Mouse (Mus musculus) lung, embryonic 14.5 days (tissue): ENCODE data around the gene Glt1d1. TPM values are rescaled to one million over a fixed set of nuclear protein-coding genes. Genes with fewer than 3 reads are reported as not detected.
A peak's percentile ranks its signal among the peaks of the same experiment; 100 is the strongest.
"Not testable (repeated sequence)": the region's sequence is repeated elsewhere in the genome, so short reads cannot be mapped to it uniquely, and the experiment has no call there.

Experiments
- ATAC-seq: fragments of 200-750 bp; cut with Nextera tagmentation; 2 replicates; pipeline ENCODE4 v1.8.0; 2017; ENCODE audit warnings: mild to moderate bottlenecking, moderate TSS enrichment, moderate library complexity; ENCODE audit not compliant: insufficient read depth
- DNase-seq: peaks from one replicate; pipeline ENCODE4 v3.0.0-alpha.2; 2015
- H3K27ac ChIP-seq: fragments of 300-500 bp; sonication (generic); 2 replicates; pipeline ENCODE4 v1.5.1; 2014; ENCODE audit warnings: low read depth, mild to moderate bottlenecking, moderate library complexity
- H3K27me3 ChIP-seq: fragments of 300-500 bp; sonication (generic); 2 replicates; pipeline ENCODE4 v1.6.1; 2014; ENCODE audit warnings: low read length, control low read depth; ENCODE audit not compliant: insufficient read depth
- H3K36me3 ChIP-seq: fragments of 300-500 bp; sonication (generic); 2 replicates; pipeline ENCODE4 v1.6.1; 2014; ENCODE audit warnings: control low read depth; ENCODE audit not compliant: insufficient read depth
- H3K4me1 ChIP-seq: fragments of 300-500 bp; sonication (generic); 2 replicates; pipeline ENCODE4 v1.6.1; 2014; ENCODE audit warnings: antibody characterized with exemption, control low read depth; ENCODE audit not compliant: insufficient read depth
- H3K4me2 ChIP-seq: fragments of 300-500 bp; sonication (generic); 2 replicates; pipeline ENCODE4 v1.6.1; 2014; ENCODE audit warnings: mild to moderate bottlenecking
- H3K4me3 ChIP-seq: fragments of 300-500 bp; sonication (generic); 2 replicates; pipeline ENCODE4 v1.5.1; 2014; ENCODE audit warnings: low read depth, low read length
- H3K9ac ChIP-seq: fragments of 300-500 bp; sonication (generic); 2 replicates; pipeline ENCODE4 v1.6.1; 2014
- H3K9me3 ChIP-seq: fragments of 300-500 bp; sonication (generic); 2 replicates; pipeline ENCODE4 v1.6.1; 2016; ENCODE audit warnings: low read depth, low read length, control low read depth
- CTCF ChIP-seq: IDR thresholded peaks from 2 replicates; pipeline ENCODE4 v1.5.1; 2016; ENCODE audit warnings: antibody characterized with exemption, low read depth
- WGBS: fragments of 180-500 bp; shearing (Covaris S2); extraction: QIAGEN DNeasy Blood & Tissue Kit; methylation state at CpG from one replicate; pipeline ENCODE4 v1.1.7; 2014; 5-methylcytosine and 5-hydroxymethylcytosine counted together
- polyA plus RNA-seq: library from polyadenylated mRNA; unstranded; fragments of >200 nt; fragmentation: Nextera tagmentation; extraction: Ambion mirVana; gene quantifications from 2 replicates; pipeline ENCODE4 v1.2.1, GENCODE M21; 2014

Glt1d1 gene
- polyA plus RNA-seq, 1 experiment from 2014 or later: 0.64 TPM

GRCm38 (mm10) chr5:127708143-127708542 is 76.1 kb downstream of the Glt1d1 start:
- H3K9ac ChIP-seq: no peak overlapping the region
- no peak overlapping the region for H3K4me3 ChIP-seq
- H3K27ac ChIP-seq: no peak overlapping the region
- no peaks in the 10 kb centered on the region for H3K4me1 ChIP-seq
- H3K9me3 ChIP-seq: no peaks in the 10 kb centered on the region
- DNase-seq (no peak), ATAC-seq (no peak)
- H3K36me3 ChIP-seq: no peaks in the 10 kb centered on the region
- TF ChIP-seq CTCF: no peak
- no peaks in the 10 kb centered on the region for H3K27me3 ChIP-seq
- 66% methylated on average over 9 of the region's 9 CpGs for WGBS
- no peak overlapping the region for H3K4me2 ChIP-seq

DNA sequence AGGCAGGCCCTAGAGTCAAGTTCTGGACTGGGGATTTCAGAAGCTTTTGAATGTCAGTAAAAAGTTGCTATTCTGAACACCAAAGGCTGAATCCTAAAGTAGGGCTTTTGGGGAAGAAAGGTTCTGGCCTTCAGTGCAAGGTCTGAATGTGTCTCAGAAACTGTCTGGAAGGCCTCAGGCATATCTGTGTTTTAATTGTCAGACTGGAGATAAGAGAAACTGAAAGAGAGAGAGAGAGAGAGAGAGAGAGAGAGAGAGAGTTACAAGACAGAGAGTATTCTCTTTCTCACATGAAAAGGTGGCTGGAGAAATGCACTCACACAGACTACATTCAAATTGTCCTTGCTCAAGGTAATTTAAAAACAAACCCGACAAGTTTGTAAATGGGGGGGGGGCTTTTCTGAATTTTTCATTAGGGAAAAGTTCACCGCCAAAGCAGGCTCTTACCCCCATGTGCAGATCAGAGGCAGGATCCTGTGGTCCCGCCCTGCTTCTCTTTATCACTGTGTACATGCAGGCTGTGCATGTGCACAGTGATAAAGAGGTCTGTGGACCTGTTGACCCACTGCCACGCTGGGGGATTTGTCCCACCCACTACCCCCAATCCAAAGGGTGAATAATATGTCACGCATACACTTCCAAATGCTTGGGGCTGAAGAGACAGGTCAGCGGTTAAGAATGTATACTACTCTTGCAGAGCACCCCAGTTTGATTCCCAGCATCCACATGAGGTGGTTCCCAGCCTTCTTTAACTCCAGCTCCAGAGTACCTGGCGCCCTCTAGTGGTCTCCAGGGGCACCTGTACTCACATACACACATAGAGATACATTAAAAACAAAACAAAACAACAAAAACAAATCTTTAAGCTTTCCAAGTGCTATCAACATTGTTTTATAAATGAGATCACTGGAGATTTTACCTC is 83.0 kb downstream of the Glt1d1 start:
- no peak overlapping the region for H3K4me3 ChIP-seq
- no peak overlapping the region for H3K4me2 ChIP-seq
- no peaks in the 10 kb centered on the region for H3K36me3 ChIP-seq
- H3K9ac ChIP-seq: no peak overlapping the region
- no peak overlapping the region for H3K27ac ChIP-seq
- DNase-seq: no peak
- TF ChIP-seq CTCF: no peak
- H3K27me3 ChIP-seq: no peaks in the 10 kb centered on the region
- H3K4me1 ChIP-seq: no peaks in the 10 kb centered on the region
- no peaks in the 10 kb centered on the region for H3K9me3 ChIP-seq
- 64% methylated on average over 7 of the region's 7 CpGs for WGBS
- ATAC-seq: no peak

GRCm38 (mm10) chr5:127720591-127721379 is 88.7 kb downstream of the Glt1d1 start:
- no peak for TF ChIP-seq CTCF
- WGBS: 25% methylated on average over 15 of the region's 15 CpGs
- peak overlapping the region; percentile 48 for H3K4me2 ChIP-seq
- no peaks in the 10 kb centered on the region for H3K9me3 ChIP-seq
- no peak overlapping the region for H3K9ac ChIP-seq
- peak overlapping the region; percentile 13 for H3K4me3 ChIP-seq
- no peaks in the 10 kb centered on the region for H3K36me3 ChIP-seq
- peak; percentile 94 for ATAC-seq
- no peak overlapping the region for H3K27ac ChIP-seq
- H3K27me3 ChIP-seq: no peaks in the 10 kb centered on the region
- DNase-seq: peak; percentile 95
- no peaks in the 10 kb centered on the region for H3K4me1 ChIP-seq

DNA sequence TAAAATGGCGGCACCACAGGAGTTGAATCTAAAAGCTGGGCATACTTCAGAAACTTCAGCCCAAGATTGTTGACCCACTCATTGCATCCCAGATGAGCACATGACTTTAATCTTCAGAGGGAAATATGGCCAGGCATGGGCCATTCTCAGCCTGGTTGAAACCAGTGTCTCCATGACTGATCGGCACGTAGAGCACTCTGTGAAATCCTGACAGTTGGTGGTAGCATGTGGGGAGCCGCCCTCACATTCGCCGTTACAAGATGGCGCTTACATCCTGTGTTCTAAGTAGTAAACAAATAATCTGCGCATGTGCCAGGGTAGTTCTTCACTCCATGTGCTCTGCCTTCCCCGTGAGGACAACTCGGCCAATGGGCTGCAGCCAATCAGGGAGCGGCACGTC is 90.1 kb downstream of the Glt1d1 start:
- not testable (repeated sequence) for H3K4me1 ChIP-seq, DNase-seq, H3K36me3 ChIP-seq, H3K27me3 ChIP-seq, H3K9ac ChIP-seq, H3K9me3 ChIP-seq, ATAC-seq, H3K4me2 ChIP-seq, H3K27ac ChIP-seq, H3K4me3 ChIP-seq
- WGBS: 91% methylated on average over 12 of the region's 12 CpGs

GRCm38 (mm10) chr5:127730351-127730750 is 98.3 kb downstream of the Glt1d1 start:
- WGBS: 90% methylated on average over 2 of the region's 2 CpGs
- Histone ChIP-seq H3K27ac (no peak overlapping the region), H3K9me3 (no peaks in the 10 kb centered on the region), H3K9ac (no peak overlapping the region), H3K4me3 (no peak overlapping the region), H3K4me1 (no peaks in the 10 kb centered on the region), H3K27me3 (no peaks in the 10 kb centered on the region), H3K36me3 (no peaks in the 10 kb centered on the region), H3K4me2 (no peak overlapping the region)
- no peak for TF ChIP-seq CTCF
- no peak for ATAC-seq
- DNase-seq: no peak

DNA sequence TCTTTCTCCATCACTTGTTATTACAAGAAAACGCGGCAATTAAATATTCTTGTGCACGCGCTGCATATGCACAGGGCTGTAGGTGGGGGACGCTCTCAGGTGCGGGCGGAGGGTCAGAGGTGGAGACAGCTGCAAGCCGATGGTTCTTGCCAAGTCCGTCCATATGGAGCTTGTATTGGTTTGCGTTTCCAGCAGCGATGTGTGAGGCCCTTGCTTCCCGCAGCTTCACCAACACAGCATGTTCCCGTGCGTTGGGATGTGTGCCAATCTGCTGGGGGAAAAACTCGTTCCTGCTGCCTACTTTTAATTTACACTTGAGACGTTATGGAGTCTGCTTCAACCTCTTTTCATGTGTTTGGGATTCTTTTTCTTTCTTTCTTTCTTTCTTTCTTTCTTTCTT is 109.3 kb downstream of the Glt1d1 start:
- no peaks in the 10 kb centered on the region for H3K27me3 ChIP-seq
- H3K4me3 ChIP-seq: no peak overlapping the region
- ATAC-seq (no peak), DNase-seq (no peak)
- H3K9ac ChIP-seq: no peak overlapping the region
- no peak for TF ChIP-seq CTCF
- no peak overlapping the region for H3K4me2 ChIP-seq
- no peak overlapping the region for H3K27ac ChIP-seq
- no peaks in the 10 kb centered on the region for H3K36me3 ChIP-seq
- WGBS: 80% methylated on average over 16 of the region's 16 CpGs
- H3K9me3 ChIP-seq: no peaks in the 10 kb centered on the region
- no peaks in the 10 kb centered on the region for H3K4me1 ChIP-seq

DNA sequence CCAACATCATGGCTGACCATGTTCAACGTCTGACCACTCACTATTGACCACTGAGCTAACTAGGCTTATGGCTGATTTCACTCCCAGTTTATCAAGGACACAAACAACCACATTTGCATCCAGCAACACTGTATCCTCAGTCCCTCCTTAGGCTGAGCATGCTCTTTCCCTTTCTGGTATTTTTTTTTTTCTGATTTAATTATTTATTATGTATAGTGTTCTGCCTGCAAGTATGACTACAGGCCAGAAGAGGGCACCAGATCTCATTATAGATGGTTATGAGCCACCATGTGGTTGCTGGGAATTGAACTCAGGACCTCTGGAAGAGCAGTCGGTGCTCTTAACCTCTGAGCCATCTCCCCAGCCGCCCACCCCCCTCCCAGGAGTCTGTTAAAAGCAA is 117.5 kb downstream of the Glt1d1 start:
- WGBS: 79% methylated on average over 3 of the region's 3 CpGs
- H3K27ac ChIP-seq: not testable (repeated sequence)

More for the DNA sequence above, 117.5 kb downstream of the Glt1d1 start:
- not testable (repeated sequence) for ATAC-seq, H3K9ac ChIP-seq, H3K4me3 ChIP-seq, H3K4me2 ChIP-seq, H3K36me3 ChIP-seq, H3K27me3 ChIP-seq, DNase-seq, H3K9me3 ChIP-seq, H3K4me1 ChIP-seq
